Mouse (Mus musculus) CH12.LX (cell line): ENCODE data around the gene Cblb. TPM values are rescaled to one million over a fixed set of nuclear protein-coding genes. Genes with fewer than 3 reads are reported as not detected.

ENCODE experiments used
- DNase-seq: peaks from one replicate; pipeline ENCODE4 v3.0.0-alpha.2; 2013; ENCODE audit errors: extremely low read depth
- H3K27ac ChIP-seq: 2 replicates; pipeline ENCODE4 v1.5.1; 2012; ENCODE audit warnings: low read depth, mild to moderate bottlenecking, control low read depth, moderate library complexity; ENCODE audit not compliant: insufficient read depth
- H3K27me3 ChIP-seq: replicated peaks from 2 replicates; pipeline ENCODE3; 2012; ENCODE audit warnings: inconsistent platforms
- H3K36me3 ChIP-seq, 2 experiments: replicated peaks in 1 of 2; 2 replicates each; pipeline versions ENCODE3 to v1.6.1; 2012; ENCODE audit warnings: inconsistent platforms in 1 of 2, low read length in 1 of 2, mild to moderate bottlenecking in 1 of 2, mixed read lengths in 1 of 2, moderate library complexity in 1 of 2; ENCODE audit not compliant: control insufficient read depth in 1 of 2, insufficient read depth in 1 of 2
- H3K4me1 ChIP-seq, 2 experiments: 2 replicates each; pipeline ENCODE4 v1.6.1; 2012; ENCODE audit warnings: inconsistent platforms in 1 of 2, moderate library complexity in 1 of 2; ENCODE audit not compliant: insufficient read depth in 2 of 2, control insufficient read depth in 1 of 2
- H3K4me2 ChIP-seq: 2 replicates; pipeline ENCODE4 v1.6.1; 2012; ENCODE audit warnings: low read depth, mild to moderate bottlenecking, control low read depth; ENCODE audit not compliant: poor library complexity, insufficient read depth, severe bottlenecking
- H3K4me3 ChIP-seq, 3 experiments: fragments of 150-350 bp in 1 of 3; sonication (generic) in 1 of 3; replicated peaks in 1 of 3; 2 replicates each; pipeline versions ENCODE3 to v1.5.1; 2011 to 2012; ENCODE audit warnings: low read depth in 2 of 3, low read length in 2 of 3, mild to moderate bottlenecking in 2 of 3, moderate library complexity in 2 of 3, control low read depth in 1 of 3, improper control_type of control experiment in 1 of 3, inconsistent platforms in 1 of 3, mixed read lengths in 1 of 3; ENCODE audit not compliant: poor library complexity in 1 of 3
- H3K79me2 ChIP-seq: replicated peaks from 2 replicates; pipeline ENCODE4 v1.6.1; 2012; ENCODE audit warnings: mild to moderate bottlenecking, moderate library complexity; ENCODE audit not compliant: control insufficient read depth, poor library complexity, insufficient read depth, severe bottlenecking; ENCODE audit errors: extremely low read depth
- H3K9ac ChIP-seq: 2 replicates; pipeline ENCODE4 v1.6.1; 2012; ENCODE audit warnings: low read depth, mild to moderate bottlenecking, control low read depth, moderate library complexity; ENCODE audit not compliant: insufficient read depth
- H3K9me3 ChIP-seq: replicated peaks from 2 replicates; pipeline ENCODE3; 2012; ENCODE audit warnings: low read length, inconsistent platforms, mixed read lengths
- BHLHE40 ChIP-seq: IDR thresholded peaks from 2 replicates; pipeline ENCODE4 v1.6.1; 2011; ENCODE audit warnings: mild to moderate bottlenecking, low read depth, low read length, improper control_type of control experiment
- CTCF ChIP-seq, 2 experiments: IDR thresholded peaks in 1 of 2; conservative IDR thresholded peaks in 1 of 2; 2 replicates each; pipeline ENCODE4 v1.5.1; 2011 to 2012; ENCODE audit warnings: low read depth in 2 of 2, low read length in 2 of 2, improper control_type of control experiment in 1 of 2, inconsistent platforms in 1 of 2, mild to moderate bottlenecking in 1 of 2, moderate library complexity in 1 of 2
- E2F4 ChIP-seq: IDR thresholded peaks from 2 replicates; pipeline ENCODE4 v1.6.1; 2011; ENCODE audit warnings: low read depth, low read length, improper control_type of control experiment; ENCODE audit not compliant: insufficient replicate concordance
- EP300 ChIP-seq: IDR thresholded peaks from 2 replicates; pipeline ENCODE4 v1.6.1; 2011; ENCODE audit warnings: low read length, improper control_type of control experiment
- ETS1 ChIP-seq: conservative IDR thresholded peaks from 2 replicates; pipeline ENCODE4 v1.6.1; 2012; ENCODE audit warnings: low read depth, mild to moderate bottlenecking, inconsistent platforms, low read length, improper control_type of control experiment, moderate library complexity
- HCFC1 ChIP-seq: IDR thresholded peaks from 2 replicates; pipeline ENCODE4 v1.6.1; 2012; ENCODE audit warnings: low read depth, mild to moderate bottlenecking, inconsistent platforms, low read length, improper control_type of control experiment
- IRF4 ChIP-seq: IDR thresholded peaks from 2 replicates; pipeline ENCODE4 v1.6.1; 2014; ENCODE audit warnings: low read depth, mild to moderate bottlenecking, inconsistent platforms, low read length, improper control_type of control experiment
- JUN ChIP-seq: IDR thresholded peaks from 2 replicates; pipeline ENCODE4 v1.6.1; 2011; ENCODE audit warnings: low read depth, mild to moderate bottlenecking, low read length, improper control_type of control experiment, moderate library complexity; ENCODE audit not compliant: insufficient read depth
- MAX ChIP-seq: IDR thresholded peaks from 2 replicates; pipeline ENCODE4 v1.6.1; 2011; ENCODE audit warnings: low read length, improper control_type of control experiment
- MAZ ChIP-seq: IDR thresholded peaks from 2 replicates; pipeline ENCODE4 v1.6.1; 2012; ENCODE audit warnings: low read depth, mild to moderate bottlenecking, inconsistent platforms, low read length, improper control_type of control experiment, moderate library complexity
- MEF2A ChIP-seq: IDR thresholded peaks from 2 replicates; pipeline ENCODE4 v1.6.1; 2014; ENCODE audit warnings: low read depth, mild to moderate bottlenecking, inconsistent platforms, low read length, improper control_type of control experiment, borderline replicate concordance
- MXI1 ChIP-seq: IDR thresholded peaks from 2 replicates; pipeline ENCODE4 v1.6.1; 2011; ENCODE audit warnings: mild to moderate bottlenecking, low read depth, low read length, improper control_type of control experiment
- NELFE ChIP-seq: IDR thresholded peaks from 2 replicates; pipeline ENCODE4 v1.6.1; 2011; ENCODE audit warnings: low read depth, low read length, improper control_type of control experiment
- NRF1 ChIP-seq: IDR thresholded peaks from 2 replicates; pipeline ENCODE4 v1.6.1; 2014; ENCODE audit warnings: low read depth, mild to moderate bottlenecking, inconsistent platforms, low read length, improper control_type of control experiment, moderate library complexity
- POLR2AphosphoS2 ChIP-seq: IDR thresholded peaks from 2 replicates; pipeline ENCODE4 v1.6.1; 2011; ENCODE audit warnings: low read depth, low read length, improper control_type of control experiment
- RAD21 ChIP-seq: IDR thresholded peaks from 2 replicates; pipeline ENCODE4 v1.6.1; 2011; ENCODE audit warnings: low read depth, mild to moderate bottlenecking, low read length, improper control_type of control experiment, moderate library complexity
- RCOR1 ChIP-seq: conservative IDR thresholded peaks from 2 replicates; pipeline ENCODE4 v1.6.1; 2012; ENCODE audit warnings: low read depth, mild to moderate bottlenecking, inconsistent platforms, low read length, improper control_type of control experiment
- SIN3A ChIP-seq: IDR thresholded peaks from 2 replicates; pipeline ENCODE4 v1.6.1; 2012; ENCODE audit warnings: low read length, improper control_type of control experiment, inconsistent platforms
- SMC3 ChIP-seq: IDR thresholded peaks from 2 replicates; pipeline ENCODE4 v1.6.1; 2011; ENCODE audit warnings: low read depth, low read length, improper control_type of control experiment
- TCF12 ChIP-seq: IDR thresholded peaks from 2 replicates; pipeline ENCODE4 v1.6.1; 2014; ENCODE audit warnings: low read depth, mild to moderate bottlenecking, inconsistent platforms, low read length, improper control_type of control experiment
- UBTF ChIP-seq: IDR thresholded peaks from 2 replicates; pipeline ENCODE4 v1.6.1; 2012; ENCODE audit warnings: low read depth, mild to moderate bottlenecking, inconsistent platforms, low read length, improper control_type of control experiment, moderate library complexity
- USF1 ChIP-seq: IDR thresholded peaks from 2 replicates; pipeline ENCODE4 v1.6.1; 2014; ENCODE audit warnings: low read depth, mild to moderate bottlenecking, inconsistent platforms, low read length, improper control_type of control experiment
- USF2 ChIP-seq: conservative IDR thresholded peaks from 2 replicates; pipeline ENCODE4 v1.6.1; 2011; ENCODE audit warnings: low read depth, low read length, improper control_type of control experiment
- ZC3H11A ChIP-seq: IDR thresholded peaks from 2 replicates; pipeline ENCODE4 v1.6.1; 2012; ENCODE audit warnings: low read depth, mild to moderate bottlenecking, inconsistent platforms, low read length, improper control_type of control experiment
- ZKSCAN1 ChIP-seq: IDR thresholded peaks from 2 replicates; pipeline ENCODE4 v1.6.1; 2012; ENCODE audit warnings: low read depth, inconsistent platforms, low read length, improper control_type of control experiment, borderline replicate concordance
- ZNF384 ChIP-seq: IDR thresholded peaks from 2 replicates; pipeline ENCODE4 v1.6.1; 2012; ENCODE audit warnings: low read depth, low read length, improper control_type of control experiment, inconsistent platforms
- dilution Hi-C: fragments of 300-500 bp; cut with MboI; formaldehyde crosslinking; loops from 2 replicates; pipeline ENCODE4 v1.14.3; 2020; ENCODE audit warnings: low sequenced_read_pairs; ENCODE audit not compliant: extremely low pct_unique_long_range_greater_than_20kb, extremely low pct_ligation_motif_present
- in situ Hi-C: fragments of 300-500 bp; cut with MboI; formaldehyde crosslinking; loops from 3 replicates; pipeline ENCODE4 v1.14.3; 2019; ENCODE audit warnings: low sequenced_read_pairs, low pct_ligation_motif_present, low pct_unique_long_range_greater_than_20kb, mixed read lengths
- polyA plus RNA-seq: library from polyadenylated mRNA; unstranded; fragments of >175 nt; gene quantifications from 2 replicates; pipeline ENCODE4 v1.2.1, GENCODE M21; 2012; ENCODE audit warnings: low read depth; ENCODE audit not compliant: insufficient read length
- total RNA-seq, 2 experiments: library from RNA; depleted of rRNA; stranded (reverse); fragments of 300-350 nt in 1 of 2; fragments of >200 nt in 1 of 2; gene quantifications; 2 replicates each; pipeline ENCODE4 v1.2.3; 2012 to 2014

Cblb gene
- total and polyA plus RNA-seq, 3 experiments, result 3.5 to 18.9 (median 6.3) TPM

- dilution Hi-C loops (no loop called here), in situ Hi-C loops (no loop called here)
- peaks cover 2 to 42% of the 10 kb centered on the region in 2 experiments; a peak in 2 of 4 replicates for H3K4me1 ChIP-seq
- DNase-seq, result no peak
- H3K4me3 ChIP-seq, result no peak overlapping the region
- H3K27me3 ChIP-seq, result no peaks in the 10 kb centered on the region
- TF ChIP-seq ZC3H11A (no peak), RAD21 (no peak), TCF12 (no peak), USF2 (no peak), EP300 (no peak), NELFE (no peak), RCOR1 (no peak), E2F4 (no peak), CTCF (conservative IDR thresholded peaks at IDR 0.05 in 1 of 2, IDR thresholded peaks at IDR 0.05 in 1 of 2; ENCODE audit: low read depth in 2 of 2, low read length in 2 of 2) (no peak), MAX (no peak), ZKSCAN1 (no peak), MAZ (no peak), MEF2A (no peak), HCFC1 (no peak), USF1 (no peak)
- no peak overlapping the region for H3K27ac ChIP-seq
- H3K9me3 ChIP-seq, result no peaks in the 10 kb centered on the region
- H3K4me2 ChIP-seq, result no peak overlapping the region
- peaks cover 0 to 38% of the 10 kb centered on the region in 2 experiments for H3K36me3 ChIP-seq
- H3K9ac ChIP-seq, result no peak overlapping the region
- H3K79me2 ChIP-seq, result no peaks in the 10 kb centered on the region; the same call in 1 of the 2 replicates
These were observed 37.5 kb downstream of the Cblb start for GRCm38 (mm10) chr16:52068517-52068874.

GRCm38 (mm10) chr16:52069648-52070047, 38.6 kb downstream of the Cblb start:
- DNase-seq, result no peak
- Histone ChIP-seq H3K36me3 (peaks cover 0 to 39% of the 10 kb centered on the region in 2 experiments), H3K4me3 (no peak overlapping the region), H3K79me2 (no peaks in the 10 kb centered on the region), H3K9ac (no peak overlapping the region), H3K27me3 (no peaks in the 10 kb centered on the region), H3K4me1 (peaks cover 2 to 39% of the 10 kb centered on the region in 2 experiments; a peak in 2 of 4 replicates), H3K4me2 (no peak overlapping the region), H3K9me3 (no peaks in the 10 kb centered on the region), H3K27ac (no peak overlapping the region)
- TF ChIP-seq RCOR1 (no peak), SIN3A (no peak), EP300 (no peak), NELFE (no peak), ZNF384 (no peak), SMC3 (no peak), HCFC1 (no peak), RAD21 (no peak), ETS1 (no peak), BHLHE40 (no peak), MEF2A (no peak), CTCF (conservative IDR thresholded peaks at IDR 0.05 in 1 of 2, IDR thresholded peaks at IDR 0.05 in 1 of 2; ENCODE audit: low read depth in 2 of 2, low read length in 2 of 2) (no peak), UBTF (no peak), IRF4 (no peak), E2F4 (no peak), NRF1 (no peak), JUN (no peak), MXI1 (no peak), USF1 (no peak), POLR2AphosphoS2 (no peak)
- dilution Hi-C loops (no loop called here), in situ Hi-C loops (no loop called here)
